Mouse (Mus musculus) CH12.LX (cell line): ENCODE measurements at regions not wholly inside any gene's neighbourhood (a gene's known extent, or its start where the extent isn't known, plus 50 kb on each side); places are given as distances from the start of the nearest gene placed in this dataset.

Source experiments
- DNase-seq: peaks from one replicate; pipeline ENCODE4 v3.0.0-alpha.2; 2013; ENCODE audit errors: extremely low read depth
- H3K27ac ChIP-seq: 2 replicates; pipeline ENCODE4 v1.5.1; 2012; ENCODE audit warnings: low read depth, mild to moderate bottlenecking, control low read depth, moderate library complexity; ENCODE audit not compliant: insufficient read depth
- H3K27me3 ChIP-seq: replicated peaks from 2 replicates; pipeline ENCODE3; 2012; ENCODE audit warnings: inconsistent platforms
- H3K36me3 ChIP-seq, 2 experiments: replicated peaks in 1 of 2; 2 replicates each; pipeline versions ENCODE3 to v1.6.1; 2012; ENCODE audit warnings: inconsistent platforms in 1 of 2, low read length in 1 of 2, mild to moderate bottlenecking in 1 of 2, mixed read lengths in 1 of 2, moderate library complexity in 1 of 2; ENCODE audit not compliant: control insufficient read depth in 1 of 2, insufficient read depth in 1 of 2
- H3K4me1 ChIP-seq, 2 experiments: 2 replicates each; pipeline ENCODE4 v1.6.1; 2012; ENCODE audit warnings: inconsistent platforms in 1 of 2, moderate library complexity in 1 of 2; ENCODE audit not compliant: insufficient read depth in 2 of 2, control insufficient read depth in 1 of 2
- H3K4me2 ChIP-seq: 2 replicates; pipeline ENCODE4 v1.6.1; 2012; ENCODE audit warnings: low read depth, mild to moderate bottlenecking, control low read depth; ENCODE audit not compliant: poor library complexity, insufficient read depth, severe bottlenecking
- H3K4me3 ChIP-seq, 3 experiments: fragments of 150-350 bp in 1 of 3; sonication (generic) in 1 of 3; replicated peaks in 1 of 3; 2 replicates each; pipeline versions ENCODE3 to v1.5.1; 2011 to 2012; ENCODE audit warnings: low read depth in 2 of 3, low read length in 2 of 3, mild to moderate bottlenecking in 2 of 3, moderate library complexity in 2 of 3, control low read depth in 1 of 3, improper control_type of control experiment in 1 of 3, inconsistent platforms in 1 of 3, mixed read lengths in 1 of 3; ENCODE audit not compliant: poor library complexity in 1 of 3
- H3K79me2 ChIP-seq: replicated peaks from 2 replicates; pipeline ENCODE4 v1.6.1; 2012; ENCODE audit warnings: mild to moderate bottlenecking, moderate library complexity; ENCODE audit not compliant: control insufficient read depth, poor library complexity, insufficient read depth, severe bottlenecking; ENCODE audit errors: extremely low read depth
- H3K9ac ChIP-seq: 2 replicates; pipeline ENCODE4 v1.6.1; 2012; ENCODE audit warnings: low read depth, mild to moderate bottlenecking, control low read depth, moderate library complexity; ENCODE audit not compliant: insufficient read depth
- H3K9me3 ChIP-seq: replicated peaks from 2 replicates; pipeline ENCODE3; 2012; ENCODE audit warnings: low read length, inconsistent platforms, mixed read lengths
- BHLHE40 ChIP-seq: IDR thresholded peaks from 2 replicates; pipeline ENCODE4 v1.6.1; 2011; ENCODE audit warnings: mild to moderate bottlenecking, low read depth, low read length, improper control_type of control experiment
- CTCF ChIP-seq, 2 experiments: IDR thresholded peaks in 1 of 2; conservative IDR thresholded peaks in 1 of 2; 2 replicates each; pipeline ENCODE4 v1.5.1; 2011 to 2012; ENCODE audit warnings: low read depth in 2 of 2, low read length in 2 of 2, improper control_type of control experiment in 1 of 2, inconsistent platforms in 1 of 2, mild to moderate bottlenecking in 1 of 2, moderate library complexity in 1 of 2
- E2F4 ChIP-seq: IDR thresholded peaks from 2 replicates; pipeline ENCODE4 v1.6.1; 2011; ENCODE audit warnings: low read depth, low read length, improper control_type of control experiment; ENCODE audit not compliant: insufficient replicate concordance
- ELF1 ChIP-seq: IDR thresholded peaks from 2 replicates; pipeline ENCODE4 v1.6.1; 2014; ENCODE audit warnings: low read depth, mild to moderate bottlenecking, inconsistent platforms, low read length, improper control_type of control experiment
- GABPA ChIP-seq: IDR thresholded peaks from 2 replicates; pipeline ENCODE4 v1.6.1; 2012; ENCODE audit warnings: low read depth, low read length, improper control_type of control experiment, inconsistent platforms; ENCODE audit not compliant: insufficient replicate concordance
- HCFC1 ChIP-seq: IDR thresholded peaks from 2 replicates; pipeline ENCODE4 v1.6.1; 2012; ENCODE audit warnings: low read depth, mild to moderate bottlenecking, inconsistent platforms, low read length, improper control_type of control experiment
- JUN ChIP-seq: IDR thresholded peaks from 2 replicates; pipeline ENCODE4 v1.6.1; 2011; ENCODE audit warnings: low read depth, mild to moderate bottlenecking, low read length, improper control_type of control experiment, moderate library complexity; ENCODE audit not compliant: insufficient read depth
- JUND ChIP-seq: conservative IDR thresholded peaks from 2 replicates; pipeline ENCODE4 v1.6.1; 2011; ENCODE audit warnings: low read depth, low read length, improper control_type of control experiment
- KAT2A ChIP-seq: IDR thresholded peaks from 2 replicates; pipeline ENCODE4 v1.6.1; 2012; ENCODE audit warnings: low read length, improper control_type of control experiment, inconsistent platforms; ENCODE audit not compliant: insufficient replicate concordance
- MAX ChIP-seq: IDR thresholded peaks from 2 replicates; pipeline ENCODE4 v1.6.1; 2011; ENCODE audit warnings: low read length, improper control_type of control experiment
- MAZ ChIP-seq: IDR thresholded peaks from 2 replicates; pipeline ENCODE4 v1.6.1; 2012; ENCODE audit warnings: low read depth, mild to moderate bottlenecking, inconsistent platforms, low read length, improper control_type of control experiment, moderate library complexity
- MEF2A ChIP-seq: IDR thresholded peaks from 2 replicates; pipeline ENCODE4 v1.6.1; 2014; ENCODE audit warnings: low read depth, mild to moderate bottlenecking, inconsistent platforms, low read length, improper control_type of control experiment, borderline replicate concordance
- MXI1 ChIP-seq: IDR thresholded peaks from 2 replicates; pipeline ENCODE4 v1.6.1; 2011; ENCODE audit warnings: mild to moderate bottlenecking, low read depth, low read length, improper control_type of control experiment
- NELFE ChIP-seq: IDR thresholded peaks from 2 replicates; pipeline ENCODE4 v1.6.1; 2011; ENCODE audit warnings: low read depth, low read length, improper control_type of control experiment
- NRF1 ChIP-seq: IDR thresholded peaks from 2 replicates; pipeline ENCODE4 v1.6.1; 2014; ENCODE audit warnings: low read depth, mild to moderate bottlenecking, inconsistent platforms, low read length, improper control_type of control experiment, moderate library complexity
- PAX5 ChIP-seq: IDR thresholded peaks from 2 replicates; pipeline ENCODE4 v1.6.1; 2012; ENCODE audit warnings: low read length, inconsistent platforms, mixed read lengths
- POLR2A ChIP-seq: IDR thresholded peaks from 2 replicates; pipeline ENCODE4 v1.6.1; 2011; ENCODE audit warnings: low read depth, mild to moderate bottlenecking, improper control_type of control experiment, low read length
- RCOR1 ChIP-seq: conservative IDR thresholded peaks from 2 replicates; pipeline ENCODE4 v1.6.1; 2012; ENCODE audit warnings: low read depth, mild to moderate bottlenecking, inconsistent platforms, low read length, improper control_type of control experiment
- SIN3A ChIP-seq: IDR thresholded peaks from 2 replicates; pipeline ENCODE4 v1.6.1; 2012; ENCODE audit warnings: low read length, improper control_type of control experiment, inconsistent platforms
- SMC3 ChIP-seq: IDR thresholded peaks from 2 replicates; pipeline ENCODE4 v1.6.1; 2011; ENCODE audit warnings: low read depth, low read length, improper control_type of control experiment
- TCF12 ChIP-seq: IDR thresholded peaks from 2 replicates; pipeline ENCODE4 v1.6.1; 2014; ENCODE audit warnings: low read depth, mild to moderate bottlenecking, inconsistent platforms, low read length, improper control_type of control experiment
- UBTF ChIP-seq: IDR thresholded peaks from 2 replicates; pipeline ENCODE4 v1.6.1; 2012; ENCODE audit warnings: low read depth, mild to moderate bottlenecking, inconsistent platforms, low read length, improper control_type of control experiment, moderate library complexity
- USF1 ChIP-seq: IDR thresholded peaks from 2 replicates; pipeline ENCODE4 v1.6.1; 2014; ENCODE audit warnings: low read depth, mild to moderate bottlenecking, inconsistent platforms, low read length, improper control_type of control experiment
- USF2 ChIP-seq: conservative IDR thresholded peaks from 2 replicates; pipeline ENCODE4 v1.6.1; 2011; ENCODE audit warnings: low read depth, low read length, improper control_type of control experiment
- ZKSCAN1 ChIP-seq: IDR thresholded peaks from 2 replicates; pipeline ENCODE4 v1.6.1; 2012; ENCODE audit warnings: low read depth, inconsistent platforms, low read length, improper control_type of control experiment, borderline replicate concordance
- ZMIZ1 ChIP-seq: IDR thresholded peaks from 2 replicates; pipeline ENCODE4 v1.6.1; 2012; ENCODE audit warnings: low read depth, mild to moderate bottlenecking, inconsistent platforms, low read length, improper control_type of control experiment
- ZNF384 ChIP-seq: IDR thresholded peaks from 2 replicates; pipeline ENCODE4 v1.6.1; 2012; ENCODE audit warnings: low read depth, low read length, improper control_type of control experiment, inconsistent platforms
- dilution Hi-C: fragments of 300-500 bp; cut with MboI; formaldehyde crosslinking; loops from 2 replicates; pipeline ENCODE4 v1.14.3; 2020; ENCODE audit warnings: low sequenced_read_pairs; ENCODE audit not compliant: extremely low pct_unique_long_range_greater_than_20kb, extremely low pct_ligation_motif_present
- in situ Hi-C: fragments of 300-500 bp; cut with MboI; formaldehyde crosslinking; loops from 3 replicates; pipeline ENCODE4 v1.14.3; 2019; ENCODE audit warnings: low sequenced_read_pairs, low pct_ligation_motif_present, low pct_unique_long_range_greater_than_20kb, mixed read lengths

- H3K27me3 ChIP-seq: no peaks in the 10 kb centered on the region
- no peak overlapping the region for H3K9ac ChIP-seq
- no peak for TF ChIP-seq NELFE
- TF ChIP-seq CTCF (conservative IDR thresholded peaks at IDR 0.05 in 1 of 2, IDR thresholded peaks at IDR 0.05 in 1 of 2; ENCODE audit: low read depth in 2 of 2, low read length in 2 of 2): no peak
- TF ChIP-seq JUN: no peak
- TF ChIP-seq ZNF384: no peak
- no peak for TF ChIP-seq KAT2A
- no peak for TF ChIP-seq USF1
- TF ChIP-seq MAX: no peak
- no peak for TF ChIP-seq GABPA
- TF ChIP-seq PAX5: no peak
- TF ChIP-seq TCF12: no peak
- TF ChIP-seq MXI1: no peak
- TF ChIP-seq E2F4: no peak
- no peak overlapping the region for H3K4me2 ChIP-seq
- no peaks in the 10 kb centered on the region for H3K79me2 ChIP-seq
- in situ Hi-C loops (no loop called here), dilution Hi-C loops (no loop called here)
- no peak overlapping the region for H3K27ac ChIP-seq
- no peaks in the 10 kb centered on the region for H3K9me3 ChIP-seq
- 0 out of 4 replicates have a peak, but pooled peaks cover 0 to 3% of the 10 kb centered on the region in 2 experiments for H3K4me1 ChIP-seq
- H3K36me3 ChIP-seq: no peaks in the 10 kb centered on the region
- no peak overlapping the region for H3K4me3 ChIP-seq
- no peak for DNase-seq
These were observed 107.4 kb upstream of the Nsun2 start for GRCm38 (mm10) chr13:69426117-69426516.

- no peaks in the 10 kb centered on the region for H3K27me3 ChIP-seq
- no peaks in the 10 kb centered on the region for H3K79me2 ChIP-seq
- no peaks in the 10 kb centered on the region for H3K9me3 ChIP-seq
- TF ChIP-seq MEF2A (no peak), MAZ (no peak), CTCF (conservative IDR thresholded peaks at IDR 0.05 in 1 of 2, IDR thresholded peaks at IDR 0.05 in 1 of 2; ENCODE audit: low read depth in 2 of 2, low read length in 2 of 2) (no peak), HCFC1 (no peak), GABPA (no peak), JUND (no peak), MXI1 (no peak), ZMIZ1 (no peak), SMC3 (no peak), USF2 (no peak), ELF1 (no peak), ZKSCAN1 (no peak), BHLHE40 (no peak), POLR2A (no peak), SIN3A (no peak), UBTF (no peak), RCOR1 (no peak), NRF1 (no peak)
- no peaks in the 10 kb centered on the region for H3K36me3 ChIP-seq
- in situ Hi-C loops (no loop called here), dilution Hi-C loops (no loop called here)
- no peak overlapping the region for H3K9ac ChIP-seq
- DNase-seq: no peak
- H3K4me1 ChIP-seq: peaks cover 0 to 5% of the 10 kb centered on the region in 2 experiments; a peak in 1 of 4 replicates
- H3K4me2 ChIP-seq: no peak overlapping the region
- H3K4me3 ChIP-seq: no peak overlapping the region
- no peak overlapping the region for H3K27ac ChIP-seq
These were observed 104.0 kb upstream of the Nsun2 start for GRCm38 (mm10) chr13:69429596-69429995.
